Mouse (Mus musculus) G1E (cell line): ENCODE results near the gene Sgsm2.

Source experiments
- CTCF ChIP-seq: IDR thresholded peaks from 2 replicates; pipeline ENCODE4 v1.5.1; 2012; ENCODE audit warnings: low read depth, low read length, inconsistent platforms, mixed read lengths
- GATA2 ChIP-seq: IDR thresholded peaks from 2 replicates; pipeline ENCODE4 v1.6.1; 2012; ENCODE audit warnings: low read depth, low read length, inconsistent platforms, borderline replicate concordance

DNA sequence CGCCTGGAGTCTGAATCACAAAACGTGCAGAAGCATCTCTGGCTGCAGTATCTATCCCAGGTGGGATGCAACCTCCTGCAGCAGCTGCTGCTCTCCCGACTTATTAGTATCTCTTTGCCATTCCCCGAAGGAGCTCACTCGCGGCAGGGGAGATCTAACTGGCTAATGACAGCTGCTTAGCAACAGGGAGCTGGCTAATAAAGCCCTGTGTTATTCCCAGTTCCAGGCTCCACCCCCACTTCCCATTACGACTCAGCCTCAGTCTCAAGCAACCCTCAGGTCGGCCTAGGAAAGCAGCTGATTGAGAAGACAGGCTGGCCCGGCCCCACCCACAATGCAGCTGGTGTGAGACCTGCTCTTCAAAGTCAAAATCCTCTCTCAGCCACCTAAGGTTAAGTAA lies 20.1 kb downstream of the Sgsm2 start:
- TF ChIP-seq CTCF, result no peak
- TF ChIP-seq GATA2, result no peak
